ENCODE assay signal across 11 mouse cellular contexts in the genomic region with DNA sequence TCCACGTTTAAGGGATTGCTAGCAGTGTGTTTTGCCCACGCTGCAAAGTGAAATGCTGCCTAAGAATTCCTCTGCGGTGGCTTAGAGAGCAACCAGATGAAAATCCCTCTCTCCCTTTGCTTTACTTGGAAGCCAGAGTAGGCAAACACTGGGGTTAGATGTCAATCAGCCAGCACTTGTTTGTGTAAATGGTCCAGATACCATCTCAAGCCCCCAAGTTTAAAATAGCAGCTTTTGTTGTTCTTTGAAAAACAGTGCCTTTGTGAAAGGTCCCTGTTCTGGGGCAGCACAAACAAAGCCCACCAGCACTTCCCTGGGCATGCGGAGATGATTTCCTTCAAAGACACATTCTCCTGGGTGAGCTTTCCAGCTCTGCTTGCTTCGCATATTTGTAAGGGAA. TPM values are rescaled to one million over a fixed set of nuclear protein-coding genes. Genes with fewer than 3 reads are reported as not detected.
DNase-seq lines count a peak whose midpoint lies in the region; ATAC-seq and TF ChIP-seq lines count a peak whose summit lies in the region.
"Had no signal": no experiment of that assay in that cellular context is flagged by ENCODE, and none has a peak within 500 bp of the region (broad histone marks: within the 10 kb centered on the region; RNA-seq: fewer than 3 reads in every experiment).

No protein-coding gene starts in this region.

- DNase-seq in heart, adult 9 months (ENCODE audit: low spot score in 2 of 2), result no peak
- peak; percentile 20 for DNase-seq in neural tube, embryonic 11.5 days (ENCODE audit: low spot score)
- no peak for DNase-seq in left cerebral cortex, postnatal 10 days (ENCODE audit: extremely low spot score in 1 of 2, low spot score in 2 of 2)
- no peak for DNase-seq in left cerebral cortex, adult 9 months (ENCODE audit: low spot score in 2 of 2)
- DNase-seq in frontal cortex, postnatal 14 days (ENCODE audit: low spot score in 2 of 2), result no peak
- DNase-seq: adrenal gland, postnatal 25 days; right cerebral cortex, postnatal 4 days had no signal

- no peak for TF ChIP-seq POLR2A in embryonic fibroblast, embryonic 13.5 days (IDR thresholded peaks at IDR 0.05; ENCODE audit: low read depth, low read length)

- 19% methylated on average over 5 of the region's 5 CpGs for WGBS in heart, embryonic 14.5 days
- 26% methylated on average over 5 of the region's 5 CpGs for WGBS in intestine, postnatal 0 days
- WGBS in neural tube, embryonic 11.5 days, result 12% methylated on average over 5 of the region's 5 CpGs

- peak overlapping the region; percentile 80 for H3K9ac ChIP-seq in heart, embryonic 14.5 days (ENCODE audit: low read length)
- no peak overlapping the region for H3K9ac ChIP-seq in intestine, postnatal 0 days (ENCODE audit: low read depth, low read length)
- no peak overlapping the region for H3K9ac ChIP-seq in neural tube, embryonic 11.5 days (ENCODE audit: low read length)

- H3K4me3 ChIP-seq in heart, embryonic 14.5 days (ENCODE audit: control insufficient read depth in 1 of 2, insufficient read depth in 1 of 2, low read depth in 1 of 2, low read length in 2 of 2), result peak overlapping the region; percentile 51 to 62; a peak in 3 of 4 replicates
- peak overlapping the region; percentile 47 for H3K4me3 ChIP-seq in embryonic fibroblast, embryonic 13.5 days (ENCODE audit: insufficient read depth, low read length)
- H3K4me3 ChIP-seq in intestine, postnatal 0 days (ENCODE audit: low read depth, low read length), result no peak overlapping the region
- H3K4me3 ChIP-seq in neural tube, embryonic 11.5 days (ENCODE audit: low read depth, low read length), result peak overlapping the region; percentile 20; the same call in 1 of the 2 replicates

- intact Hi-C loops in left cerebral cortex, postnatal 10 days (cut with DNase I), result no loop called here

- H3K36me3 ChIP-seq in heart, embryonic 14.5 days (ENCODE audit: control insufficient read depth, insufficient read depth, low read length), result no peaks in the 10 kb centered on the region
- no peaks in the 10 kb centered on the region for H3K36me3 ChIP-seq in intestine, postnatal 0 days (ENCODE audit: control insufficient read depth, insufficient read depth)
- no peaks in the 10 kb centered on the region for H3K36me3 ChIP-seq in neural tube, embryonic 11.5 days (ENCODE audit: control insufficient read depth, insufficient read depth, low read length)

- no peaks in the 10 kb centered on the region for H3K9me3 ChIP-seq in heart, embryonic 14.5 days (ENCODE audit: control insufficient read depth, low read length)
- H3K9me3 ChIP-seq in intestine, postnatal 0 days (ENCODE audit: control insufficient read depth), result no peaks in the 10 kb centered on the region
- H3K9me3 ChIP-seq in neural tube, embryonic 11.5 days (ENCODE audit: control insufficient read depth, low read length), result no peaks in the 10 kb centered on the region

- ATAC-seq in heart, embryonic 14.5 days (ENCODE audit: insufficient number of reproducible peaks, insufficient read depth, low FRiP score, low read depth), result no peak
- ATAC-seq in intestine, postnatal 0 days, result no peak
- no peak for ATAC-seq in neural tube, embryonic 11.5 days (ENCODE audit: insufficient read depth, low FRiP score, low TSS enrichment)

- H3K27ac ChIP-seq in heart, embryonic 14.5 days (replicated peaks in 1 of 2; ENCODE audit: control insufficient read depth in 1 of 2, insufficient read depth in 1 of 2, low read depth in 2 of 2, low read length in 2 of 2), result no peak overlapping the region
- peak overlapping the region; percentile 54 for H3K27ac ChIP-seq in embryonic fibroblast, embryonic 13.5 days (ENCODE audit: insufficient read depth, low read length)
- H3K27ac ChIP-seq in intestine, postnatal 0 days (ENCODE audit: low read depth, low read length), result no peak overlapping the region
- H3K27ac ChIP-seq in neural tube, embryonic 11.5 days (ENCODE audit: low read depth, low read length), result no peak overlapping the region

- TF ChIP-seq CTCF in embryonic fibroblast, embryonic 13.5 days (IDR thresholded peaks at IDR 0.05; ENCODE audit: borderline replicate concordance, insufficient read depth, low read length), result no peak
- TF ChIP-seq CTCF in intestine, postnatal 0 days (IDR thresholded peaks at IDR 0.05; ENCODE audit: low read depth), result no peak

- H3K27me3 ChIP-seq in heart, embryonic 14.5 days (ENCODE audit: control insufficient read depth, insufficient read depth, low read length), result no peaks in the 10 kb centered on the region
- no peaks in the 10 kb centered on the region for H3K27me3 ChIP-seq in intestine, postnatal 0 days (replicated peaks; ENCODE audit: control insufficient read depth, insufficient read depth, low read length)
- no peaks in the 10 kb centered on the region for H3K27me3 ChIP-seq in neural tube, embryonic 11.5 days (ENCODE audit: control insufficient read depth, insufficient read depth, low read length)

- peak overlapping the region; percentile 91 for H3K4me2 ChIP-seq in heart, embryonic 14.5 days (ENCODE audit: low read length)
- H3K4me2 ChIP-seq in intestine, postnatal 0 days (replicated peaks; ENCODE audit: low read depth), result peak overlapping the region; percentile 63
- peak overlapping the region; percentile 48 for H3K4me2 ChIP-seq in neural tube, embryonic 11.5 days (ENCODE audit: low read depth)

- peaks cover 0 to 3% of the 10 kb centered on the region in 2 experiments; a peak in 2 of 4 replicates for H3K4me1 ChIP-seq in heart, embryonic 14.5 days (ENCODE audit: control insufficient read depth in 2 of 2, insufficient read depth in 2 of 2, low read length in 2 of 2)
- H3K4me1 ChIP-seq in embryonic fibroblast, embryonic 13.5 days (ENCODE audit: control insufficient read depth, insufficient read depth, low read length), result peaks cover 6% of the 10 kb centered on the region; the same call in 1 of the 2 replicates
- no peaks in the 10 kb centered on the region; the same call in 1 of the 2 replicates for H3K4me1 ChIP-seq in intestine, postnatal 0 days (replicated peaks; ENCODE audit: control insufficient read depth, insufficient read depth, low read length)
- peaks cover 16% of the 10 kb centered on the region for H3K4me1 ChIP-seq in neural tube, embryonic 11.5 days (ENCODE audit: control insufficient read depth, insufficient read depth, low read length)

RNA-seq across cellular contexts. Expression of a gene that starts 1.7 kb away (rescaled TPM):
- polyA plus RNA-seq in heart, embryonic 14.5 days (2014; fragmentation: Nextera tagmentation; extraction: Ambion mirVana), result 1.8 and 2.0 TPM in 2 replicates
- 35.1 and 40.9 TPM in 2 replicates for polyA plus RNA-seq in embryonic fibroblast, embryonic 13.5 days (2011; ENCODE audit: insufficient read length, low read depth, missing spikeins)
- polyA plus RNA-seq in intestine, postnatal 0 days (2015; fragmentation: Nextera tagmentation; extraction: Ambion mirVana), result 0.70 and 1.1 TPM in 2 replicates
- 1.6 and 2.2 TPM in 2 replicates for polyA plus RNA-seq in neural tube, embryonic 11.5 days (2014; fragmentation: Nextera tagmentation; extraction: Ambion mirVana)
- total RNA-seq in left cerebral cortex, postnatal 10 days (2021), result 1 to 10 TPM; 2.6 to 2.7 TPM

RNA-seq across cellular contexts. Expression of a gene that starts 28.5 kb away (rescaled TPM):
- polyA plus RNA-seq in heart, embryonic 14.5 days (2014; fragmentation: Nextera tagmentation; extraction: Ambion mirVana), result 0.04 and 0.05 TPM in 2 replicates
- 0.28 TPM in 1 of 2 replicates, not detected in the other for polyA plus RNA-seq in embryonic fibroblast, embryonic 13.5 days (2011; ENCODE audit: insufficient read length, low read depth, missing spikeins)
- polyA plus RNA-seq in intestine, postnatal 0 days (2015; fragmentation: Nextera tagmentation; extraction: Ambion mirVana), result 0.05 and 0.12 TPM in 2 replicates
- 1.7 and 2.0 TPM in 2 replicates for polyA plus RNA-seq in neural tube, embryonic 11.5 days (2014; fragmentation: Nextera tagmentation; extraction: Ambion mirVana)
- 1 to 10 TPM; 2.8 to 4.1 TPM for total RNA-seq in left cerebral cortex, postnatal 10 days (2021)
- total RNA-seq: adrenal gland, postnatal 25 days; liver, adult 2 months had no signal
- polyA plus RNA-seq: liver, adult 2 months had no signal

Comparison
In these comparisons a context has a peak if more than half of its experiments do, and no peak if none do; other contexts are left out.
1. RNA of a gene that starts 1.7 kb away (polyA plus RNA-seq): 35.1 to 40.9 TPM in embryonic fibroblast, embryonic 13.5 days; 1.8 to 2.0 TPM in heart, embryonic 14.5 days, 1.6 to 2.2 TPM in neural tube, embryonic 11.5 days and 0.70 to 1.1 TPM in intestine, postnatal 0 days; every median in the first group is over 10 times any median in the second.
2. Peak in every context shown above with its lines, with median percentiles within 50 percentile points of each other: H3K4me2 ChIP-seq.